Mouse (Mus musculus): ENCODE results near the gene Phf3.
A peak's percentile ranks its signal among the peaks of the same experiment; 100 is the strongest.

DNA sequence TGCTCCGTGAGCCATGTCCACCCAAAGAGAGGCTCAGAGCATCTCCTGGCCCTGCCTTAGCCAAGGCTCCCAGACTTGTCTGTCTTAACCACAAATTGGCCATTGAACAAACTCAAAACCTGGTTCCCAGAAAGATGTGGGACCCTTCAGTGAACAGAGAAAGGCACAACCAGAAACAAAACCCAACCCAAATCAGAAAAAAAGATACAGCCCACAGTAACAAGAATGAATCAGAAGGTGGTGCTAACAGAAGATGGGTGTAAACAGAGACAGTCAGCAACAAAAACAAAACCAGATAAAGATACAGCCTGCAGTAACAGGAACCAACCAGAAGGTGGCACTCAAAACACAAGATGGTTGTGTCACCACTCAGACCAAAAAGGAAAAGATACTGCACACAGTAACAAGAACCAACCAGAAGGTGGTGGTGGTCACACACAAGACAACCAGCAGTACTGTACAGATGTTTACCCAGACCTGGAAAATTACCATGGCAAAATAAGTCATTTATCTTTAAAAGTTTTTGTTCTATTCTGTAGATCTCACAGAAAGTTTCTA lies 47.0 kb upstream of the Phf3 start:
- TF ChIP-seq CTCF (IDR thresholded peaks at IDR 0.05; ENCODE audit: borderline replicate concordance, insufficient read depth, low read depth, low read length) (peak; percentile 30; the same call in 1 of the 2 replicates), POLR2A (IDR thresholded peaks at IDR 0.05; ENCODE audit: borderline replicate concordance, insufficient read depth, low read length) (no peak)

All from cerebellum, adult 2 months (tissue).